Mouse (Mus musculus): ENCODE results near the gene Tmem274.

Gene Tmem274

DNA sequence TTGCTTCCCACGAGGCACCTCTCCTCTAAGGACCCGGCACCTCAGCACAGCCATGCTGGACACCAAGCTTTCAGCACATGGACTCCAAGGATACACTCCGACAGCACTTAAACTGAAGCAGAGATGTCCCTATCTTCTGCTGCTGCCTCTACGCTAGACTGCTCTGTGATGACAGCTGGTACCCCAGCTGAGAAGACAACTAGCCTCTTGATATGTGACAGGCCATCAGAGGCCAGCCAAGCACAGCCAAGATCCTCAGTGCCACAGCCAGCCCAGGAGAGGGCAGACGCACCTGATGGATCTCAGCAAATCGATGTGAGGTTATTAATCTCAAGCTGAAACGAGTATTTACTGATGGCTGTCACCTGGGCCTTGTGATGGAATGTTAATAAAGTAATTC is 2.1 kb upstream of the Tmem274 start:
- no peak for DNase-seq (ENCODE audit: low spot score)

GRCm38 (mm10) chr4:149484566-149484965 is 7.4 kb downstream of the Tmem274 start:
- no peak for DNase-seq (ENCODE audit: low spot score)

DNA sequence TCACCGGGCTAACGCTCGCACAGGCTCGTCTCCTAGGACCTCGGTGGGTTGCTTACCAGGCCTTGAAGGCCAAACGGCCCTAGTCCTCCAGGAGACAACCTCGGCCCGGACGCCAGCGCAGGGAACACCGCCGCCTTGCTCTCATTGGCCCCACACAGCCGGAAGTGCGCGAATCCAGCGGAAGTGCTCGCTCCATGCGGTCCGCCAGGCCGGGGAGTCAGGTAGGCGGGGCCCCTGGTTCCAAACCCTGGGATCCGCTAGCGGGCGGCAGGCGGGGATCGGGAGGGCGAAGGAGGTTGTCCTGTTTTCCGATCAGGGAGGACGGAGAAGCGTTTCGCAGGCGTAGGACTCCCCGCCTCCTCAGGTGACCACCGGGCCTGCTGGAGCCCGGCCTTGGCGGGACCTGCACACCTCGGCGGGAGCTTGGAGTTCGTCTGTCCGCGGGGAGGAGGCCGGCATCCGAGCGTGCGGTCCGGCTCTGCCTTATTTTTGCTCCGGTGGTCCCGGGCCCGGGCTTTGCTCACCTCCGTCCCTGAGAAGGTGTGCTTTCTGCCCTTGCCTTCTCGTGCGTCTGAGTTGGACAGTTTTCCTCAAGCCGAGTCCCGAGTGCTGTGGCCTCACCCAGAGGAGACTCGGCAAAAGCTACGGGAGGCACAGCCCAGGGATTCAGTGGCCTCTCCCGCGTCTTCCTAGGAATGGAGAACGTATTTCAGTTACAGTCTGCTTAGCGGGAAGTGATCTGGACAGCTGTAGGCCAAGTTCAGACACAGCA is 8.1 kb downstream of the Tmem274 start, which contains the start of the genes Nmnat1 and Lzic:
TSS of gene Nmnat1 (minus strand) at position 150 of the 772 bp plus-strand sequence.
TSS of gene Lzic (plus strand) at position 177 of the 772 bp plus-strand sequence.
- peak; percentile 71 for DNase-seq (ENCODE audit: low spot score)

- no peak for DNase-seq (ENCODE audit: low spot score)
Observed at GRCm38 (mm10) chr4:149485825-149486206, 8.6 kb downstream of the Tmem274 start.

GRCm38 (mm10) chr4:149487729-149488128 is 10.6 kb downstream of the Tmem274 start:
- DNase-seq (ENCODE audit: low spot score) = no peak

- no peak for DNase-seq (ENCODE audit: low spot score)
Observed at GRCm38 (mm10) chr4:149489415-149490240, 12.4 kb downstream of the Tmem274 start.

- no peak for DNase-seq (ENCODE audit: low spot score)
Observed at GRCm38 (mm10) chr4:149491151-149491550, 14.0 kb downstream of the Tmem274 start.

DNA sequence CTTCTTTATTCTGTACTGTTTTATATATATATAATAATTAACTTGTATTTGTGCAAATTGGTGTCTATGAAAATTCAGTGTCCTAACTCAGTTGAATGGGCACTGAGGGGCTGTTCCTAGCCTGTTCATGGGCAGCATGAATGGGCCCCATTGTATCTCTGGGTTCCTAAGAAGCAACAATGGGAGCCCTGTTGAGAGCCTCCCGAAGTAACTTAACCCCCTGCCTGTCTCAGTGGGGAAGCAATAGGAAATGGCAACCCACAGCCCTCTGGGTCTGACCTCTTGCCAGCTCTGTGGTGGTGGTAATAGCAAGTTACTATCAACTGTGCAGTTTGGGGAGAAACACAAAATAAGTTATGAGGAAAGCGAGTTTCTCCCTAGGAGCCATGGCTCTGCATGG is 19.4 kb downstream of the Tmem274 start:
- no peak for DNase-seq (ENCODE audit: low spot score)

GRCm38 (mm10) chr4:149498901-149499300 is 21.7 kb downstream of the Tmem274 start:
- DNase-seq (ENCODE audit: low spot score) = no peak

DNA sequence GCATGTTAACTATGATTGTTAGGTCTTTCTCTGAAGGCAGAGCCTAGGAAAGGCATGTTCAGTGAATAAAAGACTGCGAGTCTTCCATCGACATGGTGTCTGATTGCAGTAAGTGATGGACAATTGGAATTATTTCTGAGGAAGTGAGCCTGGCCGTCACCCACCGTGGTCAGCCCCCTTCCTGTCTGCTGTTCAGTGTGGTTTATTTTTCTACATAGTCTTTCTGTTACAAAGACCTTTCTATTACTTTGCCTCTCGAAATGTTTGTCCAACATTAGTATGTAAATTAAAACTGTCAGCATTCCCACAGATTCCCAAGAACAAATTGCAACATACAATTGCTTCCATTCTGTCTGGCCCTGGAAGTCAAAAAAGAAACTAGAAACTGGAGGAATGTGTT is 22.6 kb downstream of the Tmem274 start:
- no peak for DNase-seq (ENCODE audit: low spot score)

DNA sequence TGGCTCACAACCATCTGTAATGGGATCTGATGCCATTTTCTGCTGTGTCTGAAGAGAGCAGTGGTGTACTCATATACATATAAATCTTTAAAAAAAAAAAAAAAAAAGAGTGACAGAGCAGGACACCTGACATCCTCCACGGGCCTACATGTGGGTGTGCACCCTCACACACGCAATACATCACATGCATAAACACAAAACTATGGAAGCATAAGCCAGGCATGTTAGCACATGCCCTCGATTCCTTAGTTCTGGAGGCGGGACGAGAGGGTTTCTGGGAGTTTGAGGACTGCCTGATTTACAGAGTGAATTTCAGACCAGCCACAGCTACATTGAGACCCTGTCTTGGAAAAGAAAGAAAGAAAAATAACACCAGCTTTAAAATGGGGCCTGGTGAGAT is 27.2 kb downstream of the Tmem274 start:
- no peak for DNase-seq (ENCODE audit: low spot score)

- DNase-seq (ENCODE audit: low spot score) = no peak
Observed at GRCm38 (mm10) chr4:149504858-149505257, 27.7 kb downstream of the Tmem274 start.

DNA sequence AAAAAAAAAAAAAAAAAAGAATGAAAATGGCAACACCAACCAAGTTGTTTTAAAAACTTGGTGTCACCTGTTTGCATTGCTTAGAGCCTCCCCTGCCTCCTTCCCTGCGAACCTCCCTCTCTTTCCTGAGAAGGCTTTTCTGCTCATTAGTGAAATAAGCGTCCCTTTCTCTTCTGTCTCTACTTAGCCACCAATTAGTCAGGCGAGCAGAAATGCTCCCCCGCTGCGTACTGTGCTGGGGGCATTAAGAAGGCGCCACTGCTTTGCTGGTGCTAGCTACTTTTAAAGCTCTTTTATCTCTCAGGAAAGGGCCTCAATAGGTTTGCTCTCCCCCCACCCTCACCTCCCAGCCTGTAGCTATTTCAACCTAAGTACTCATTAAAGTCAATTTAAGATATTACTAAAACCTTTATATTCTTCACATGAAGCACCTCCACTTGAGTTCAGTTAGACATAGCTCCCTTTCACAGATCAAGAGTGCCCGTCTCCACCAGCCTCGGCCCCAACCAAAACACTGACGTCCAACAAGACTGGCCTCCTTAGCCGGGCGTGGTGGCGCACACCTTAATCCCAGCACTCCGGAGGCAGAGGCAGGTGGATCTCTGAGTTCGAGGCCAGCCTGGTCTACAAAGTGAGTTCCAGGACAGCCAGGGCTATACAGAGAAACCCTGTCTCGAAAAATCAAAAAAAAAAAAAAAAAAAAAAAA is 28.2 kb downstream of the Tmem274 start:
- no peak for DNase-seq (ENCODE audit: low spot score)

- DNase-seq (ENCODE audit: low spot score) = no peak
Observed at GRCm38 (mm10) chr4:149506904-149507303, 29.7 kb downstream of the Tmem274 start.

GRCm38 (mm10) chr4:149511221-149511646 is 34.1 kb downstream of the Tmem274 start:
- no peak for DNase-seq (ENCODE audit: low spot score)

- no peak for DNase-seq (ENCODE audit: low spot score)
Observed at GRCm38 (mm10) chr4:149512072-149512471, 34.9 kb downstream of the Tmem274 start.

DNA sequence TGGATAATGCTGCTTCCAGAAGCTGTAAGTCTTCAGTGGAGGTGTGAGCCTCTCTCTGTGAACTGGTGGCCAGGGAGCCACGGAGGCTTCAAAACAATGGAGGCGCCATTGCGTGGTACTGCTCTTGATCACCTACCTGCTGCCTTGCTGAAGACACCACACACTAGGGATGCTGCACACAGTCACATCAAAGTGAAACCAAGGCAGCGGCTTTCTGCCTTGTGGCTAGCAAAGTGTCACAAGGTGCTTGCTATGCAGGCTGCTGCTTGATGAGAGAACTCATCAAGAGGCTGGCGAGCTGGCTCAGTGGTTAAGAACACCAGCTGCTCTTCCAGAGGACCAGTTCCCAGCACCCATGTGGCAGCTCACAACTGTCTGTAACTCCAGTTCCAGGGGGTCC is 38.5 kb downstream of the Tmem274 start:
- DNase-seq (ENCODE audit: low spot score) = no peak

GRCm38 (mm10) chr4:149517868-149518340 is 40.7 kb downstream of the Tmem274 start, which contains the start of gene Ctnnbip1:
Gene Ctnnbip1, plus strand, starts transcription at chr4:149518236.
- DNase-seq (ENCODE audit: low spot score) = peak; percentile 90

DNA sequence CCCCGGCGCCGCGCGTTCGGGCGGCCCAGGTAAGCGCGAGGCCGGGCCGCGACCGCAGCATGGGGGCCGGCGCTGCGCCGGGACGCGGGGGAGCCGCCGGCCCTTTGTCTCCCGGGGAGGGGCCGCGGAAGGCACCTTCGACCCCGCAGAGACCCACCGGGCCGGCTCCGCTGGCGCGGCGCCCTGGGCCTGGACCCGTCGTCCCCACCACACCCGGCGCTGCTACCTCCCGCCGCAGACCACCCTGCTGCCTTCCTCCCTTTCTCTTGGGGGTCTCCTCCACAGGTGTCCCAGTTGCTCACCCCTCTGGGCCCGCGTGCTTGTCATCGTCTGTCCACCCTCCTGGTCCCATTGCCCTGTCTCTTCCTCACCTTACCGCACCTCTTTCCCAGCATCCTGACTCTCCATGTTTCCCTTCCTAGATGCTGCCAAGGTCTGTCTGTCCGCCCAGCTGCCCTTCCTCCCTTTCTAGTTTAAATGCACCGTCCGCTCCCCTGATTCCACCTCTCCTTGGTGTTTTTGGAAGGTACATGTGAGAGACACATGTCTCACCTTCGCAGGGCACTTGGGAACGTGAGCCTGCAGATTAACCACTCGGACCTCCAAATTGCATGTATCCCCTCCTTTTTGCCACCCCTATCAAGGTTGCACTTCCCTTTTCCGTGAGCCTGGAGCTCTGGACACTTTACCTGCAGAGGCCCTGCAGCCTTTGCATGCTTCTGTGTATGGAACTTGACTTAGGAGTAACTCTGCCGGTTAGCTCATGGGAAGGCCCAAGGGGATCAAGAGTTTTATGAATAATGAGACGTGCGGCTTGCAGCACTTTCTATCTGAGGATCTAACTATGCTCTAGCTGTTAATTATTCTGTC is 41.4 kb downstream of the Tmem274 start:
- DNase-seq (ENCODE audit: low spot score) = no peak

GRCm38 (mm10) chr4:149521258-149521657 is 44.1 kb downstream of the Tmem274 start:
- DNase-seq (ENCODE audit: low spot score) = no peak

- DNase-seq (ENCODE audit: low spot score) = no peak
Observed at GRCm38 (mm10) chr4:149523961-149524360, 46.8 kb downstream of the Tmem274 start.
